Mouse (Mus musculus) layer of hippocampus, postnatal 10 days (tissue): ENCODE data around the gene Slc38a3. TPM values are rescaled to one million over a fixed set of nuclear protein-coding genes. Genes with fewer than 3 reads are reported as not detected.

Source experiments
- DNase-seq, 2 experiments: peaks; one replicate each; pipeline ENCODE4 v3.0.0; 2021; ENCODE audit warnings: low spot score in 2 of 2
- long read RNA-seq: library from polyadenylated mRNA; stranded (forward); transcript quantifications from one replicate; pipeline ENCODE4 v2.0.0, GENCODE M21; 2023
- total RNA-seq, 2 experiments: library from RNA; stranded (reverse); gene quantifications; 2 replicates each; pipeline ENCODE4 v1.2.3; 2021

Gene Slc38a3
- total RNA-seq = 100 to 1,000 TPM in 1 of 2 experiments, 10 to 100 TPM in 1; 96.5 to 109 TPM
- long read RNA-seq, transcript Slc38a3-209 (16 exons, 2,463 nt) = major isoform, 20 of 44 reads
- long read RNA-seq, partial matches to known transcripts = 5 of 44 reads
- long read RNA-seq, other reads (novel, unspliced or antisense) = 16 of 44 reads

GRCm38 (mm10) chr9:107669480-107669945 lies at the start of gene Slc38a3:
Slc38a3 (minus strand) TSS chr9:107669530.
- no peak for DNase-seq

- no peak for DNase-seq
Observed at GRCm38 (mm10) chr9:107716951-107717350, 47.6 kb upstream of the Slc38a3 start.

GRCm38 (mm10) chr9:107715632-107716031 lies 46.3 kb upstream of the Slc38a3 start:
- no peak for DNase-seq

GRCm38 (mm10) chr9:107714221-107714952 lies 45.1 kb upstream of the Slc38a3 start:
- DNase-seq = no peak

GRCm38 (mm10) chr9:107709697-107710483 lies 40.6 kb upstream of the Slc38a3 start, which contains the start of gene Sema3f:
Sema3f (minus strand) TSS chr9:107710475.
- DNase-seq = peak; percentile 38 to 65

- DNase-seq = no peak
Observed at GRCm38 (mm10) chr9:107709096-107709696, 39.9 kb upstream of the Slc38a3 start.

GRCm38 (mm10) chr9:107708439-107709095 lies 39.2 kb upstream of the Slc38a3 start:
- no peak for DNase-seq

- no peak for DNase-seq
Observed at GRCm38 (mm10) chr9:107707701-107708438, 38.5 kb upstream of the Slc38a3 start.

- no peak for DNase-seq
Observed at GRCm38 (mm10) chr9:107706781-107707211, 37.5 kb upstream of the Slc38a3 start.

- DNase-seq = peak in 1 of 2 experiments; percentile 58
Observed at GRCm38 (mm10) chr9:107703337-107704122, 34.2 kb upstream of the Slc38a3 start.

GRCm38 (mm10) chr9:107702606-107703185 lies 33.4 kb upstream of the Slc38a3 start:
- no peak for DNase-seq

- peak; percentile 72 to 80 for DNase-seq
Observed at GRCm38 (mm10) chr9:107701594-107701993, 32.3 kb upstream of the Slc38a3 start.

- peak; percentile 48 to 62 for DNase-seq
Observed at GRCm38 (mm10) chr9:107700114-107700571, 30.8 kb upstream of the Slc38a3 start.

GRCm38 (mm10) chr9:107699376-107699980 lies 30.1 kb upstream of the Slc38a3 start:
- DNase-seq = no peak

- DNase-seq = no peak
Observed at GRCm38 (mm10) chr9:107698611-107699190, 29.4 kb upstream of the Slc38a3 start.

- no peak for DNase-seq
Observed at GRCm38 (mm10) chr9:107697811-107698521, 28.6 kb upstream of the Slc38a3 start.
